Comparison of ENCODE assay signal across 8 mouse cellular contexts in the genomic region with DNA sequence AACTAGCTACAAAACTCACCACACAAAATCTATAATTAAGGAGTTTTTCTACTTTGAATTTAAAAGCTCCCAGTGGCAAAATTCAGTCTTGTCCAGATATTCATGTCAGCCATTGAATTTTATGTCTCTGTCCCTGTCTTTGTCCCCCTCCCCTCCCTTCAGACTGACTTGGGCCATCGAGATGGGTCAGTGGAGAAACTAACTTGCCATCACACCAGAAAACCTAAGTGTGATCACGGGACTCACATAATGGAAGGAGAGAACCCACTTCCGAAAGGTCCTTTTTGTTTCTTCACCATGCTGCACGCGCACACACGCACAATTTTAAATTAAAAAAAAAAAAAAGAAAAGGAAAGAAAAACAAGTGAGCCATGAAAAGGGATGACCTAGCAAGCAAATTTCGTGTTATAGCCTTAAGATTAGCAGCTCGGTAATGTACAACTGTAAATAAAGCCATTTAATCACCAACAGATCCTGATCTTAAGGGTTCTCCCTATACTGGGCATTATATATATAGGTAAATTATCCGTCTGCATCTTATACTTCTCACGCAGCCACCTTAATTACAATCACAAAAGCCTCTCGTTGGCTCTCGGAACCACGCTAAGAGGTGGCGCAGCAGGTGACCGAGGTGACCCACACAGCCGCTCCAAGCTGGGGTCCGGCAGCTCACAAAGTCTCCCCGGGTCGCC. TPM values are rescaled to one million over a fixed set of nuclear protein-coding genes. Genes with fewer than 3 reads are reported as not detected.
DNase-seq lines count a peak whose midpoint lies in the region; ATAC-seq lines count a peak whose summit lies in the region.

No protein-coding gene starts in this region.

- ATAC-seq in kidney, embryonic 15.5 days (replicated peaks; ENCODE audit: low FRiP score), result no peak
- ATAC-seq in liver, embryonic 12.5 days, result peak; percentile 71

- no peaks in the 10 kb centered on the region for H3K27me3 ChIP-seq in kidney, embryonic 15.5 days
- H3K27me3 ChIP-seq in forebrain, embryonic 10.5 days (ENCODE audit: poor library complexity, severe bottlenecking), result no peaks in the 10 kb centered on the region
- no peaks in the 10 kb centered on the region for H3K27me3 ChIP-seq in liver, embryonic 12.5 days (replicated peaks)

- DNase-seq in kidney, adult 8-10 months, result no peak
- DNase-seq in MN1 (ENCODE audit: low spot score), result peak; percentile 24
- DNase-seq in forebrain, embryonic 10.5 days (ENCODE audit: extremely low spot score, low spot score), result no peak
- no peak for DNase-seq in c-Kit-positive CD71-positive TER-119-positive erythroid progenitor cells, embryonic 14.5 days (ENCODE audit: low spot score)
- DNase-seq in gastrocnemius, postnatal 25 days, result no peak
- DNase-seq in right cerebral cortex, postnatal 4 days, result no peak

- H3K4me1 ChIP-seq in kidney, embryonic 15.5 days, result peaks cover 11% of the 10 kb centered on the region
- peaks cover 13% of the 10 kb centered on the region for H3K4me1 ChIP-seq in forebrain, embryonic 10.5 days
- H3K4me1 ChIP-seq in liver, embryonic 12.5 days, result peaks cover 21% of the 10 kb centered on the region

- under 1% methylated on average over 19 of the region's 19 CpGs for WGBS in kidney, embryonic 15.5 days
- WGBS in forebrain, embryonic 10.5 days, result 2% methylated on average over 19 of the region's 19 CpGs
- WGBS in liver, embryonic 12.5 days (ENCODE audit: insufficient replicate concordance), result 3% methylated on average over 19 of the region's 19 CpGs

- peak overlapping the region; percentile 86 for H3K27ac ChIP-seq in kidney, embryonic 15.5 days
- H3K27ac ChIP-seq in forebrain, embryonic 10.5 days, result peak overlapping the region; percentile 91
- H3K27ac ChIP-seq in liver, embryonic 12.5 days, result peak overlapping the region; percentile 91

- no peaks in the 10 kb centered on the region for H3K9me3 ChIP-seq in kidney, embryonic 15.5 days (replicated peaks)
- no peaks in the 10 kb centered on the region for H3K9me3 ChIP-seq in forebrain, embryonic 10.5 days
- no peaks in the 10 kb centered on the region for H3K9me3 ChIP-seq in liver, embryonic 12.5 days (replicated peaks)

- peak overlapping the region; percentile 75 for H3K4me3 ChIP-seq in kidney, embryonic 15.5 days (replicated peaks)
- peak overlapping the region; percentile 79 for H3K4me3 ChIP-seq in forebrain, embryonic 10.5 days
- H3K4me3 ChIP-seq in liver, embryonic 12.5 days, result peak overlapping the region; percentile 82

- peak overlapping the region; percentile 68 for H3K9ac ChIP-seq in kidney, embryonic 15.5 days
- peak overlapping the region; percentile 86 for H3K9ac ChIP-seq in liver, embryonic 12.5 days

- H3K4me2 ChIP-seq in kidney, embryonic 15.5 days, result peak overlapping the region; percentile 65
- peak overlapping the region; percentile 88 for H3K4me2 ChIP-seq in liver, embryonic 12.5 days

- peaks cover 10% of the 10 kb centered on the region for H3K36me3 ChIP-seq in kidney, embryonic 15.5 days
- peaks cover 9% of the 10 kb centered on the region for H3K36me3 ChIP-seq in forebrain, embryonic 10.5 days (replicated peaks)
- H3K36me3 ChIP-seq in liver, embryonic 12.5 days, result peaks cover 17% of the 10 kb centered on the region

RNA-seq across cellular contexts. Expression of a gene that starts 0.5 kb away (rescaled TPM):
- polyA plus RNA-seq in kidney, embryonic 15.5 days (2015; fragmentation: Nextera tagmentation; extraction: Ambion mirVana), result 16.8 and 18.1 TPM in 2 replicates
- polyA plus RNA-seq in forebrain, embryonic 10.5 days (2016; fragmentation: Nextera tagmentation; extraction: Ambion mirVana), result 24.4 and 26.0 TPM in 2 replicates
- 12.5 and 13.0 TPM in 2 replicates for polyA plus RNA-seq in liver, embryonic 12.5 days (2016; fragmentation: Nextera tagmentation; extraction: Ambion mirVana)
- total RNA-seq in gastrocnemius, postnatal 25 days (2021), result 1 to 10 TPM; 7.3 to 7.8 TPM

RNA-seq across cellular contexts. Expression of a gene that starts 46.2 kb away (rescaled TPM):
- 316 and 330 TPM in 2 replicates for polyA plus RNA-seq in kidney, embryonic 15.5 days (2015; fragmentation: Nextera tagmentation; extraction: Ambion mirVana)
- polyA plus RNA-seq in forebrain, embryonic 10.5 days (2016; fragmentation: Nextera tagmentation; extraction: Ambion mirVana), result 543 and 561 TPM in 2 replicates
- polyA plus RNA-seq in liver, embryonic 12.5 days (2016; fragmentation: Nextera tagmentation; extraction: Ambion mirVana), result 246 and 250 TPM in 2 replicates
- total RNA-seq in gastrocnemius, postnatal 25 days (2021), result 100 to 1,000 TPM; 110 to 117 TPM

RNA-seq across cellular contexts. Expression of a gene that starts 46.5 kb away (rescaled TPM):
- 40.1 and 43.6 TPM in 2 replicates for polyA plus RNA-seq in kidney, embryonic 15.5 days (2015; fragmentation: Nextera tagmentation; extraction: Ambion mirVana)
- 63.7 and 70.1 TPM in 2 replicates for polyA plus RNA-seq in forebrain, embryonic 10.5 days (2016; fragmentation: Nextera tagmentation; extraction: Ambion mirVana)
- 49.0 and 49.2 TPM in 2 replicates for polyA plus RNA-seq in liver, embryonic 12.5 days (2016; fragmentation: Nextera tagmentation; extraction: Ambion mirVana)
- total RNA-seq in gastrocnemius, postnatal 25 days (2021), result 10 to 100 TPM; 17.7 to 18.7 TPM
